Mouse (Mus musculus) midbrain, embryonic 15.5 days (tissue): Measurements from ENCODE around the gene Tab3. TPM values are rescaled to one million over a fixed set of nuclear protein-coding genes. Genes with fewer than 3 reads are reported as not detected.

Source experiments
- ATAC-seq: fragments of 200-750 bp; cut with Nextera tagmentation; replicated peaks from 2 replicates; pipeline ENCODE4 v1.8.0; 2017; ENCODE audit warnings: moderate TSS enrichment
- H3K27ac ChIP-seq: fragments of 300-500 bp; sonication (generic); 2 replicates; pipeline ENCODE4 v1.5.1; 2015; ENCODE audit warnings: mild to moderate bottlenecking, inconsistent platforms
- H3K27me3 ChIP-seq: fragments of 300-500 bp; sonication (generic); replicated peaks from 2 replicates; pipeline ENCODE4 v1.6.1; 2015; ENCODE audit warnings: inconsistent platforms
- H3K36me3 ChIP-seq: fragments of 300-500 bp; sonication (generic); replicated peaks from 2 replicates; pipeline ENCODE4 v1.6.1; 2015; ENCODE audit warnings: inconsistent platforms
- H3K4me1 ChIP-seq: fragments of 300-500 bp; sonication (generic); 2 replicates; pipeline ENCODE4 v1.6.1; 2015; ENCODE audit warnings: inconsistent platforms
- H3K4me2 ChIP-seq: fragments of 300-500 bp; sonication (generic); 2 replicates; pipeline ENCODE4 v1.6.1; 2015; ENCODE audit warnings: inconsistent platforms, mild to moderate bottlenecking, moderate library complexity
- H3K4me3 ChIP-seq: fragments of 300-500 bp; sonication (generic); 2 replicates; pipeline ENCODE4 v1.5.1; 2015; ENCODE audit warnings: mild to moderate bottlenecking, inconsistent platforms
- H3K9ac ChIP-seq: fragments of 300-500 bp; sonication (generic); 2 replicates; pipeline ENCODE4 v1.6.1; 2015; ENCODE audit warnings: mild to moderate bottlenecking, inconsistent platforms
- H3K9me3 ChIP-seq: fragments of 300-500 bp; sonication (generic); 2 replicates; pipeline ENCODE4 v1.6.1; 2016; ENCODE audit warnings: inconsistent platforms
- WGBS: fragments of 180-500 bp; shearing (Covaris S2); methylation state at CpG from one replicate; pipeline ENCODE4 v1.1.7; 2015; ENCODE audit warnings: mixed read lengths; 5-methylcytosine and 5-hydroxymethylcytosine counted together
- polyA plus RNA-seq: library from polyadenylated mRNA; unstranded; fragments of >200 nt; fragmentation: Nextera tagmentation; extraction: Ambion mirVana; gene quantifications from 2 replicates; pipeline ENCODE4 v1.2.1, GENCODE M21; 2015

The Tab3 gene
- polyA plus RNA-seq = 7.6 and 8.1 TPM in 2 replicates

GRCm38 (mm10) chrX:85573532-85574181, at the start of gene Tab3:
Gene Tab3 (plus strand): TSS chrX:85574022.
- no peaks in the 10 kb centered on the region for H3K9me3 ChIP-seq
- peak within 1 kb of the TSS; percentile 63 for H3K4me3 ChIP-seq
- no peaks in the 10 kb centered on the region for H3K27me3 ChIP-seq
- H3K36me3 ChIP-seq = no peaks in the 10 kb centered on the region
- H3K4me2 ChIP-seq = peak within 1 kb of the TSS; percentile 52
- ATAC-seq = peak; percentile 99
- H3K27ac ChIP-seq = peak within 1 kb of the TSS; percentile 74
- peaks cover 4% of the 10 kb centered on the region; the same call in 1 of the 2 replicates for H3K4me1 ChIP-seq
- H3K9ac ChIP-seq = peak within 1 kb of the TSS; percentile 66
- WGBS = 17% methylated on average over 33 of the region's 64 CpGs

- no peaks in the 10 kb centered on the region for H3K9me3 ChIP-seq
Observed at GRCm38 (mm10) chrX:85525545-85525944, 48.3 kb upstream of the Tab3 start.

GRCm38 (mm10) chrX:85526263-85527019, 47.4 kb upstream of the Tab3 start:
- WGBS = 70% methylated on average over 5 of the region's 5 CpGs
- H3K9me3 ChIP-seq = no peaks in the 10 kb centered on the region
- no peak overlapping the region for H3K4me2 ChIP-seq
- no peaks in the 10 kb centered on the region for H3K36me3 ChIP-seq
- H3K4me3 ChIP-seq = no peak overlapping the region
- H3K9ac ChIP-seq = no peak overlapping the region
- H3K27me3 ChIP-seq = no peaks in the 10 kb centered on the region
- no peak for ATAC-seq
- H3K27ac ChIP-seq = no peak overlapping the region
- no peaks in the 10 kb centered on the region for H3K4me1 ChIP-seq

More at GRCm38 (mm10) chrX:85525545-85525944, 48.3 kb upstream of the Tab3 start:
- no peaks in the 10 kb centered on the region for H3K27me3 ChIP-seq
- WGBS = 63% methylated on average over 1 of the region's 1 CpGs
- ATAC-seq = no peak
- no peaks in the 10 kb centered on the region for H3K4me1 ChIP-seq
- H3K27ac ChIP-seq = no peak overlapping the region
- H3K9ac ChIP-seq = no peak overlapping the region
- no peak overlapping the region for H3K4me3 ChIP-seq
- no peak overlapping the region for H3K4me2 ChIP-seq
- no peaks in the 10 kb centered on the region for H3K36me3 ChIP-seq

GRCm38 (mm10) chrX:85558931-85559330, 14.9 kb upstream of the Tab3 start:
- Histone ChIP-seq H3K4me1 (no peaks in the 10 kb centered on the region), H3K36me3 (no peaks in the 10 kb centered on the region)
- WGBS = 86% methylated on average over 2 of the region's 2 CpGs

GRCm38 (mm10) chrX:85566256-85566655, 7.6 kb upstream of the Tab3 start:
- 64% methylated on average over 4 of the region's 4 CpGs for WGBS
- no peak for ATAC-seq
- Histone ChIP-seq H3K27me3 (no peaks in the 10 kb centered on the region), H3K4me1 (no peaks in the 10 kb centered on the region), H3K4me2 (no peak overlapping the region), H3K27ac (no peak overlapping the region), H3K9ac (no peak overlapping the region), H3K36me3 (no peaks in the 10 kb centered on the region), H3K4me3 (no peak overlapping the region), H3K9me3 (no peaks in the 10 kb centered on the region)

More at GRCm38 (mm10) chrX:85558931-85559330, 14.9 kb upstream of the Tab3 start:
- no peak overlapping the region for H3K27ac ChIP-seq
- H3K27me3 ChIP-seq = no peaks in the 10 kb centered on the region
- H3K4me3 ChIP-seq = no peak overlapping the region
- ATAC-seq = no peak
- no peak overlapping the region for H3K4me2 ChIP-seq
- H3K9ac ChIP-seq = no peak overlapping the region
- no peaks in the 10 kb centered on the region for H3K9me3 ChIP-seq

- Histone ChIP-seq H3K4me1 (peaks cover 4% of the 10 kb centered on the region; the same call in 1 of the 2 replicates), H3K9ac (peak overlapping the region; percentile 66), H3K4me2 (peak overlapping the region; percentile 52), H3K27ac (peak overlapping the region; percentile 74), H3K36me3 (no peaks in the 10 kb centered on the region), H3K4me3 (peak overlapping the region; percentile 63), H3K9me3 (no peaks in the 10 kb centered on the region), H3K27me3 (no peaks in the 10 kb centered on the region)
- peak; percentile 75 for ATAC-seq
- 20% methylated on average over 33 of the region's 34 CpGs for WGBS
Observed at GRCm38 (mm10) chrX:85574182-85574541, 340 bp downstream of the Tab3 start.

- no peak for ATAC-seq
- no peak overlapping the region for H3K9ac ChIP-seq
- H3K36me3 ChIP-seq = no peaks in the 10 kb centered on the region
- no peak overlapping the region for H3K27ac ChIP-seq
- H3K9me3 ChIP-seq = no peaks in the 10 kb centered on the region
- H3K4me2 ChIP-seq = no peak overlapping the region
- no peak overlapping the region for H3K4me3 ChIP-seq
- H3K4me1 ChIP-seq = peaks cover 4% of the 10 kb centered on the region; the same call in 1 of the 2 replicates
- WGBS = 73% methylated on average over 6 of the region's 6 CpGs
- H3K27me3 ChIP-seq = no peaks in the 10 kb centered on the region
Observed at GRCm38 (mm10) chrX:85576310-85576709, 2.5 kb downstream of the Tab3 start.

GRCm38 (mm10) chrX:85580768-85581167, 6.9 kb downstream of the Tab3 start:
- Histone ChIP-seq H3K4me2 (no peak overlapping the region), H3K4me1 (no peaks in the 10 kb centered on the region), H3K36me3 (no peaks in the 10 kb centered on the region), H3K9ac (no peak overlapping the region), H3K9me3 (no peaks in the 10 kb centered on the region), H3K27ac (no peak overlapping the region), H3K27me3 (no peaks in the 10 kb centered on the region), H3K4me3 (no peak overlapping the region)
- WGBS = 66% methylated on average over 2 of the region's 2 CpGs
- ATAC-seq = no peak

- no peak overlapping the region for H3K4me2 ChIP-seq
- no peaks in the 10 kb centered on the region for H3K27me3 ChIP-seq
- no peak overlapping the region for H3K9ac ChIP-seq
- H3K27ac ChIP-seq = no peak overlapping the region
- 93% methylated on average over 1 of the region's 1 CpGs for WGBS
- H3K9me3 ChIP-seq = no peaks in the 10 kb centered on the region
- H3K36me3 ChIP-seq = no peaks in the 10 kb centered on the region
- no peak overlapping the region for H3K4me3 ChIP-seq
- no peaks in the 10 kb centered on the region for H3K4me1 ChIP-seq
- ATAC-seq = no peak
Observed at GRCm38 (mm10) chrX:85582517-85582916, 8.7 kb downstream of the Tab3 start.

GRCm38 (mm10) chrX:85585575-85585974, 11.8 kb downstream of the Tab3 start:
- H3K36me3 ChIP-seq = no peaks in the 10 kb centered on the region
- no peak for ATAC-seq
- no peaks in the 10 kb centered on the region for H3K4me1 ChIP-seq
- no peak overlapping the region for H3K27ac ChIP-seq
- no peak overlapping the region for H3K4me3 ChIP-seq
- H3K4me2 ChIP-seq = no peak overlapping the region
- no peak overlapping the region for H3K9ac ChIP-seq
- H3K9me3 ChIP-seq = no peaks in the 10 kb centered on the region
- H3K27me3 ChIP-seq = no peaks in the 10 kb centered on the region

- Histone ChIP-seq H3K4me3 (no peak overlapping the region), H3K4me2 (no peak overlapping the region), H3K4me1 (no peaks in the 10 kb centered on the region), H3K36me3 (no peaks in the 10 kb centered on the region), H3K9me3 (no peaks in the 10 kb centered on the region), H3K27ac (no peak overlapping the region), H3K9ac (no peak overlapping the region), H3K27me3 (no peaks in the 10 kb centered on the region)
- ATAC-seq = no peak
- 91% methylated on average over 2 of the region's 2 CpGs for WGBS
Observed at GRCm38 (mm10) chrX:85614701-85615100, 40.9 kb downstream of the Tab3 start.

GRCm38 (mm10) chrX:85646204-85646777, 72.5 kb downstream of the Tab3 start:
- H3K9ac ChIP-seq = no peak overlapping the region
- WGBS = 47% methylated on average over 8 of the region's 8 CpGs
- H3K4me3 ChIP-seq = no peak overlapping the region
- H3K4me2 ChIP-seq = no peak overlapping the region
- H3K9me3 ChIP-seq = no peaks in the 10 kb centered on the region
- H3K27me3 ChIP-seq = no peaks in the 10 kb centered on the region
- H3K27ac ChIP-seq = no peak overlapping the region
- no peaks in the 10 kb centered on the region for H3K4me1 ChIP-seq
- ATAC-seq = peak; percentile 80
- H3K36me3 ChIP-seq = no peaks in the 10 kb centered on the region
